In genomic region chr1:155516594-155516993, GRCm38 (mm10) we compare ENCODE assay signal across 9 mouse cellular contexts. TPM values are rescaled to one million over a fixed set of nuclear protein-coding genes. Genes with fewer than 3 reads are reported as not detected.
DNase-seq lines count a peak whose midpoint lies in the region; ATAC-seq and TF ChIP-seq lines count a peak whose summit lies in the region.
"Had no signal": no experiment of that assay in that cellular context is flagged by ENCODE, and none has a peak within 500 bp of the region (broad histone marks: within the 10 kb centered on the region; RNA-seq: fewer than 3 reads in every experiment).

No protein-coding gene starts in this region.

- TF ChIP-seq CTCF in cortical plate, adult 2 months (IDR thresholded peaks at IDR 0.05; ENCODE audit: extremely low read depth, insufficient read depth, low read length), result peak; percentile 76

- H3K4me1 ChIP-seq in cortical plate, adult 2 months (ENCODE audit: control insufficient read depth, insufficient read depth, low read length), result no peaks in the 10 kb centered on the region
- no peaks in the 10 kb centered on the region for H3K4me1 ChIP-seq in hindbrain, embryonic 15.5 days (replicated peaks)

- H3K9ac ChIP-seq in hindbrain, embryonic 15.5 days, result no peak overlapping the region

- WGBS in hindbrain, embryonic 15.5 days, result 29% methylated on average over 7 of the region's 7 CpGs

- intact Hi-C loops in left cerebral cortex, postnatal 4 days (cut with DNase I), result loop anchor here (10.0 kb wide), 1 partner anchor 82 kb away; no protein-coding TSS in a partner anchor

- no peaks in the 10 kb centered on the region for H3K9me3 ChIP-seq in hindbrain, embryonic 15.5 days

- TF ChIP-seq POLR2A in cortical plate, adult 2 months (IDR thresholded peaks at IDR 0.05; ENCODE audit: extremely low read depth, insufficient read depth, low read length), result no peak

- H3K36me3 ChIP-seq in hindbrain, embryonic 15.5 days, result no peaks in the 10 kb centered on the region

- H3K27ac ChIP-seq in cortical plate, adult 2 months (ENCODE audit: insufficient read depth, low read length), result no peak overlapping the region
- peak overlapping the region; percentile 15; the same call in 1 of the 2 replicates for H3K27ac ChIP-seq in hindbrain, embryonic 15.5 days (replicated peaks)

- no peak overlapping the region for H3K4me2 ChIP-seq in hindbrain, embryonic 15.5 days

- ATAC-seq in hindbrain, embryonic 15.5 days (ENCODE audit: low FRiP score, low read depth), result no peak
- no peak for ATAC-seq in erythroid progenitor cell, adult 5-6 weeks (replicated peaks; ENCODE audit: low FRiP score, poor library complexity, severe bottlenecking)

- H3K4me3 ChIP-seq in cortical plate, adult 2 months (ENCODE audit: insufficient read depth, low read length), result no peak overlapping the region
- H3K4me3 ChIP-seq in hindbrain, embryonic 15.5 days, result no peak overlapping the region
- H3K4me3 ChIP-seq: myocyte had no signal

- no peaks in the 10 kb centered on the region for H3K27me3 ChIP-seq in hindbrain, embryonic 15.5 days

- DNase-seq in ovary, postnatal 36 days (ENCODE audit: low spot score), result peak; percentile 47
- no peak for DNase-seq in ovary, adult 18-20 months (ENCODE audit: low spot score)
- peak; percentile 73 for DNase-seq in ZHBTc4 (ENCODE audit: low read depth, low spot score)
- DNase-seq in left cerebral cortex, postnatal 4 days, result peak; percentile 62
- peak; percentile 73 for DNase-seq in retina, embryonic 14.5 days (ENCODE audit: low spot score)

RNA-seq across cellular contexts. Expression of gene Acbd6, which starts 41.3 kb away (rescaled TPM):
- polyA plus RNA-seq in cortical plate, adult 2 months (2012; rRNA removed), result 82.2 and 84.2 TPM in 2 replicates
- polyA plus RNA-seq in hindbrain, embryonic 15.5 days (2015; fragmentation: Nextera tagmentation; extraction: Ambion mirVana), result 95.2 and 109 TPM in 2 replicates
- total RNA-seq in left cerebral cortex, postnatal 4 days (2021), result 100 to 1,000 TPM; 116 to 121 TPM
- 17.7 and 25.2 TPM in 2 replicates for total RNA-seq in erythroid progenitor cell, adult 5-6 weeks (2015; ENCODE audit: low replicate concordance)
- 0.30 and 21.3 TPM in 2 replicates for total RNA-seq in erythroid progenitor cell, adult 5-6 weeks (2017; ENCODE audit: low replicate concordance)

Comparison
In these comparisons a context has a peak if more than half of its experiments do, and no peak if none do; other contexts are left out.
1. RNA of gene Acbd6, which starts 41.3 kb away (total RNA-seq): 116 to 121 TPM in left cerebral cortex, postnatal 4 days; 0.30 to 25.2 TPM in erythroid progenitor cell, adult 5-6 weeks; every median in the first group is over 4 times any median in the second.